Mouse (Mus musculus) fat pad, adult 2 months (tissue): ENCODE measurements around the gene Gper1.

Experiments used
- DNase-seq: peaks from one replicate; pipeline ENCODE4 v3.0.0-alpha.2; 2011; ENCODE audit warnings: low read depth, low spot score; ENCODE audit errors: extremely low read depth

Gper1 gene

DNA sequence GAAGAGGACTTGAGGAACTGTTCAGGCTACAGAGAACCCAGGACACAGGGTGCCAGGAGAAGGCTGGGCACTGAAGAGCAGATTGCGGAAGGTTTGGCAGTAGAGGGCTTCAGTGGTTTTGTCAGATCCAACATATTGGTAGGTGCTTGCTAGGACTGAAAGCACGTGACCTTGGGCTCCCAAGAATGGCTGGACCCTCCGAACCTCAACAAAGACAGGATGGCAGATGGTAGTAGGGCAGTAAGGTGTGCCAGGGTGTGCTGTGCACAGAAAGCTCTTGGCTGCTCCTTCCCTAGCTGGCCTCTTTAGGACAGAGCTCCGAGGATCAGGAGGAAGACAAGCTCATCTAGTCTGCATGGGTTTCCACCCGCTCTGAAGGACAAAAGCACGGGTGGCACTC, 11.8 kb upstream of the Gper1 start:
- no peak for DNase-seq

- no peak for DNase-seq
Observed at GRCm38 (mm10) chr5:139411665-139412314, 11.2 kb upstream of the Gper1 start.

- DNase-seq: no peak
Observed at GRCm38 (mm10) chr5:139413545-139413944, 9.4 kb upstream of the Gper1 start.

- no peak for DNase-seq
Observed at GRCm38 (mm10) chr5:139415001-139415400, 8.0 kb upstream of the Gper1 start.

- DNase-seq: no peak
Observed at GRCm38 (mm10) chr5:139416942-139417341, 6.0 kb upstream of the Gper1 start.

DNA sequence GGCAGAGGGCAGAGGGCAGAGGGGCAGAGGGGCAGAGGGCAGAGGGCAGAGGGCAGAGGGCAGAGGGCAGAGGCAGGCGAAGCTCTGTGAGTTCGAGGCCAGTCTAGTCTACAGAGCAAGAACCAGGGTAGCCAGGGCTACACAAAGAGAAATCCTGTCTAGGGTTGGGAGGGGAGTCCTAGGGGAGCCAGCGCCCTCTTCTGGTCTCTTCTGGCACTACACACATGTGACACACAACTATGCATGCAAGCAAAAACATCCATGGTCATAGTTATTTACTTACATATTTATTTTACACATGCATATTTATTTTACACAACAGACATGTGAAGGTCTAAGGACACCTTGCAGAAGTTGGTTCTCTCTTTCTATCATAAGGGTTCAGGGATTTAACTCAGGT, 5.5 kb upstream of the Gper1 start:
- no peak for DNase-seq

GRCm38 (mm10) chr5:139418110-139418509, 4.8 kb upstream of the Gper1 start:
- no peak for DNase-seq

DNA sequence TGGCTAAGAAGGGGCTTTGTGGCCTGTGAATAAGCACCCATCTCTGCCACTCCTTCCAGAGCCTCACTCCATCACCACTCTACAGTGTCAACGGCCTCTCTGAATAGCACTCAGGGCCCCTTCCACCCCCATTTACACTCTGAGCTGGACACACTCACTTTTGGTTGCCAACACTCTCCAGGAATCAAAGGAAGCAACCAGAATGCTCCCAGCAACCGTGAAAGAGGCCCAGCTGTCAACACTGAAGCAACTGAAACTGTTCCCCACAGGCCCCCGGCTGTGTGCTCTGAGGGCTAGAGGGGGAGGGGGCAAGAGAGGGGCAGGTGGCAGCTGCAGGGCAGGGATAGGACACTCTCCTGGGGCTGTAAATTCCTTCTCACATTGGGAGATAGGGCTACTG, 4.3 kb upstream of the Gper1 start:
- no peak for DNase-seq

- DNase-seq: no peak
Observed at GRCm38 (mm10) chr5:139425198-139425597, 2.2 kb downstream of the Gper1 start.

- DNase-seq: no peak
Observed at GRCm38 (mm10) chr5:139427001-139427400, 4.0 kb downstream of the Gper1 start.

DNA sequence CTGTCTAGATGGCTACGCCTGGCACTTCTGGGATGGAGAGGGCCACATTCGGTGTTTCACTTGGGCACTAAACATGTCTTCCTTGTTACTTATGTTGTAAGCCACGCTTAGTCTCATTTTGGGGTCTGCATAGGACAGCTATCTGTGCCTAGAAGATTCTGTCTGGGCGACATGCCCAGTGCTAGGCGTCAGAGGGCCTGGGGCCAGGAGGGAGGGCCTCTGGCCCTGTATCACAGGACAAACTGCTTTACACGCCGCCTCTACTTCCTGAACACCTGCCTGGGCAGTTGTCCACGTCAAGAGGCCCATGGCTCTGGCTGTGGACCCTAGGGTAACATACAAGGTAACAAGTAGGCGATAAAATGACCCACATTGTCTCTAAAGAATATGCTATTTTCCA, 5.0 kb downstream of the Gper1 start:
- DNase-seq: no peak

DNA sequence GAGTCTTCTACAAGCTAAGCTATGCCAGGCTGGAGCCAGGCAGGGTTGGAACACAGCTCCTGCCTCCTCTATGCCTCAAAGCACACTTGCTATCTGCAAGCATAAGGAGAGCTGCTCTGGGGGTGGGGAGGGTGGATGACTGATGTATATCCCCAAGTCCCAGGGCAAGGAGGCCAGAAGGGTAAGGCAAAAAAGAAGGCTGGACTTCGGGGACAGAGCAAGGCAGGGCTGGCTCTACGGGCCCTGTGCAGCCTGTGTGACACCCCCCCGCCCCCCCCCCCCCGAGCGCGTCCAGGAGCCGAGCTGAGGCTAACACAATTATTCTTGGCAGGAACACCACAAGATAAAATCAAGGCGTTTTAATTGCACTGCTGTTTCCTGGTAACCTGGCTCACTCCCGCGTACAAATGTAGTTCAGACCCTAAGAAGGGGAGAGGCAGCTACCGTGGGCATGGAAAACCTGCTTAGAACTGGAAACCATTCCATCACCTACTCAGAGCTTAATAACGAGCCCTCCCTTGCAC, 6.9 kb downstream of the Gper1 start:
- DNase-seq: peak; percentile 31

- no peak for DNase-seq
Observed at GRCm38 (mm10) chr5:139432333-139432732, 9.4 kb downstream of the Gper1 start.

DNA sequence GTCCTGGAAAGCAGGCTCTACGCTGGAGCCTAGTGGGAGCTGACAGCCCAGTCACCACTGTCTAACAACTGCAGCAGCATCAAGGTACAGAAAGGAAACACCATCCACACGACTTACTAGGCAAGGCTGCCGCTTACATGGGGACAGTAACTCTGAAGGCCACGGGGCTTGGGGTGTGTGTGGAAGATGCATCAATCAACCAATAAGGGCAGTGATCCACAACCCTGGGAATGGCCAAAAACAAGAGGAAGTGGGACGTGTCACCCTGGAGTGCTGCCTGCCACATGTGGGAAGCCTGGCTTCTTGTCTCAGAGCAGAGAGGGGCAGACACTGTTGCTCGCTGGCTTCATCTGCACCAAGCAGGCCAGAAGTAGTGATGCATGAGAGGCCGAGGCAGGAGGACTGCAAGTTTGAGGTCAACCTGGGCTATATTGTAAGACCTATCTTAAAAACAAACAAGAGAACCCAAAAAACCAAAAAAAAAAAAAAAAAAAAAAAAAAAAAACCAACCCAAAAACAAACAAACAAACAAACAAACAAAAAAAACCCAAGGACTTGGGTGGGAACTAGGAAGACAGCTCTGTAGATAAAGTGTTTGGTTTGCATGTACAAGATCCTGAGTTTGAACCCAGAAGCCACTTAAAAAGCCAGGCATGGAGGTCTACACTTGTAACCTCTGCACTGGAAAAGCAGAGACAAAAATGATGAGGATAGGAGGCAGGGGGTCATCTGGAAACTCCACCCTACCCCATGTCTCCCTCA, 10.0 kb downstream of the Gper1 start:
- no peak for DNase-seq

- DNase-seq: no peak
Observed at GRCm38 (mm10) chr5:139433842-139434568, 11.1 kb downstream of the Gper1 start.

- no peak for DNase-seq
Observed at GRCm38 (mm10) chr5:139434940-139435339, 12.0 kb downstream of the Gper1 start.

DNA sequence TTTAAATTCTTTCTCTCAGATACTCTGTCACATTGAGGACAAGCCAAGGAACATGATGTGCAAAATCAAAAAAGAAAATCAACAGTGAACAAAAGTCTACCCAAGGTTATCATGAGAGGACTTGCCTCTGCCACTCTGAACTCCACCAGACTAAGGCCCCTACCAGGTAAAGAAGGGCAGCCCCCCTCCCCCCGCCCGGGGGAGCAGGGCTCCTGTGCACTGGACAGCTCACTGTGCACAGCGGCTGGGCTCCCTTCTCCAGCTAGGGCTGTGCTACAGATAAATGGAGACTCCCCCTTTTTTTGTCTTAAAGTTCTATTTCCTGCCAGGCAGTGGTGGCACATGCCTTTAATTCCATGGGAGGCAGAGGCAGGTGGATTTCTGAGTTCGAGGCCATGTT, 14.8 kb downstream of the Gper1 start:
- no peak for DNase-seq

- DNase-seq: no peak
Observed at GRCm38 (mm10) chr5:139438440-139438839, 15.5 kb downstream of the Gper1 start.

DNA sequence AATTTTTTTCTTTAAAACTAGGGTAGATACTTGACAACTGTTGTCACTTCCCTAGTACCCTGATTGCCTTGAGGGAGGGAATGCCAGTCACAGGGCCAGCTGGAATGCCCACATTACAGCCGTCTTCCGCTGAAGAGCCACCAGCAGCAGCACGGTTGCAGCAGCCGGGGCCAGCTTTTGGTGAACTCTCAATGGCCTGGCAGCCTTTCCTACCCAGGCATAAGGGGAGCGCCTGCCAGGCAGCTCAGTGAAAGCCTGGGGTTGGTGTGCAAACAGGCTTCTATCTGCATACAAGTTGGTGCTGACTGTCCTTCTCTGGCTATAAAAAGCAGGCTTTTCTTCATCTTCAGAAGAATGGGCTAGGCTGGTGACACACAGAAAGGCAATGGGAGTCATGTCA, 17.5 kb downstream of the Gper1 start:
- DNase-seq: no peak

- DNase-seq: no peak
Observed at GRCm38 (mm10) chr5:139440926-139441725, 18.2 kb downstream of the Gper1 start.

- DNase-seq: no peak
Observed at GRCm38 (mm10) chr5:139441726-139442018, 18.7 kb downstream of the Gper1 start.
